Mouse (Mus musculus) ES-Bruce4 (cell line): ENCODE measurements around the gene BC024978. TPM values are rescaled to one million over a fixed set of nuclear protein-coding genes. Genes with fewer than 3 reads are reported as not detected.

Experiments
- H3K27ac ChIP-seq: 2 replicates; pipeline ENCODE4 v1.5.1; 2012; ENCODE audit warnings: low read length, inconsistent platforms; ENCODE audit not compliant: insufficient read depth
- H3K27me3 ChIP-seq: 2 replicates; pipeline ENCODE4 v1.6.1; 2012; ENCODE audit warnings: mild to moderate bottlenecking, low read length, inconsistent platforms; ENCODE audit not compliant: control insufficient read depth, poor library complexity, insufficient read depth, severe bottlenecking
- H3K36me3 ChIP-seq: 2 replicates; pipeline ENCODE4 v1.6.1; 2012; ENCODE audit warnings: inconsistent platforms, mild to moderate bottlenecking, low read length, moderate library complexity; ENCODE audit not compliant: control insufficient read depth, poor library complexity, insufficient read depth, severe bottlenecking
- H3K4me1 ChIP-seq: one replicate; pipeline ENCODE4 v1.8.1; 2011; ENCODE audit warnings: low read length; ENCODE audit not compliant: control insufficient read depth, insufficient read depth
- H3K4me3 ChIP-seq: 2 replicates; pipeline ENCODE4 v1.5.1; 2011; ENCODE audit warnings: low read depth, mild to moderate bottlenecking, low read length
- H3K9ac ChIP-seq: 2 replicates; pipeline ENCODE4 v1.6.1; 2012; ENCODE audit warnings: low read depth, mild to moderate bottlenecking, inconsistent platforms; ENCODE audit not compliant: poor library complexity, severe bottlenecking
- H3K9me3 ChIP-seq: replicated peaks from 2 replicates; pipeline ENCODE4 v1.6.1; 2012; ENCODE audit warnings: mild to moderate bottlenecking, low read length, inconsistent platforms; ENCODE audit not compliant: control insufficient read depth, poor library complexity, insufficient read depth, severe bottlenecking
- CTCF ChIP-seq: IDR thresholded peaks from one replicate; pipeline ENCODE4 v1.8.1; 2011; ENCODE audit warnings: low read depth, low read length
- EP300 ChIP-seq: IDR thresholded peaks from 2 replicates; pipeline ENCODE4 v1.6.1; 2011; ENCODE audit warnings: low read depth, low read length; ENCODE audit not compliant: insufficient read depth
- POLR2A ChIP-seq: IDR thresholded peaks from one replicate; pipeline ENCODE4 v1.8.1; 2011; ENCODE audit warnings: low read length; ENCODE audit not compliant: insufficient read depth
- polyA plus RNA-seq: library from polyadenylated mRNA; stranded (reverse); fragments of >200 nt; gene quantifications from 2 replicates; pipeline ENCODE4 v1.2.4, GENCODE M21; 2011; ENCODE audit warnings: low read depth; ENCODE audit not compliant: missing spikeins, insufficient read depth, insufficient read length

The BC024978 gene
- polyA plus RNA-seq, 1 experiment, result 10.9 TPM

GRCm38 (mm10) chr7:27165696-27166095 lies 29.9 kb upstream of the BC024978 start:
- H3K4me1 ChIP-seq, result no peaks in the 10 kb centered on the region
- no peaks in the 10 kb centered on the region for H3K36me3 ChIP-seq
- H3K27ac ChIP-seq, result peak overlapping the region; percentile 42; the same call in 1 of the 2 replicates
- H3K4me3 ChIP-seq, result peak overlapping the region; percentile 97
- peak overlapping the region; percentile 82 for H3K9ac ChIP-seq
- TF ChIP-seq EP300, result no peak
- no peak for TF ChIP-seq CTCF
- no peak for TF ChIP-seq POLR2A
- H3K9me3 ChIP-seq, result no peaks in the 10 kb centered on the region
- no peaks in the 10 kb centered on the region for H3K27me3 ChIP-seq

DNA sequence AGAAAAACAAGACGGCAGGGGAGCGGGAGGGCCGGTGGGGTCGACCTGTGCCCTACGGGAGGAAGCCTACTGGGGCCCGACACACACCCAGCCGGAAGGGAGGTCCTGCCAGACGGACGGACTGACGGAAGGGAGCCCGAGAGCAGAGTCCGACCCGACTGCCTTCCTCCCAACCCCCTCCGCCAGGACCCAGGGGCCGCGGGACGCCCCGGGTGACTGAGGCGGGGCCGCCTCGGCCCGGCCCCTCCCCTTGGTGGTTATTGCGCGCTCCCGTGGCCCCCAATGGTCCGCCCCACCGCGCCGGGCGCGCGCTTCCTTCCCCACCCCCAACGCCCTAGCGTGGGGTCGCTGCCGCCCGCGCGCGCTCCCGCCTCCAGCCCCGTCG lies 29.4 kb upstream of the BC024978 start:
- H3K4me1 ChIP-seq, result no peaks in the 10 kb centered on the region
- peak overlapping the region; percentile 82 for H3K9ac ChIP-seq
- no peaks in the 10 kb centered on the region for H3K9me3 ChIP-seq
- peak overlapping the region; percentile 42; the same call in 1 of the 2 replicates for H3K27ac ChIP-seq
- H3K27me3 ChIP-seq, result no peaks in the 10 kb centered on the region
- TF ChIP-seq POLR2A (peak; percentile 14), EP300 (no peak)
- H3K4me3 ChIP-seq, result peak overlapping the region; percentile 97
- no peaks in the 10 kb centered on the region for H3K36me3 ChIP-seq

- no peak for TF ChIP-seq POLR2A
- no peak for TF ChIP-seq EP300
- no peak for TF ChIP-seq CTCF
- H3K9ac ChIP-seq, result peak within 1 kb of the TSS; percentile 82
- H3K4me3 ChIP-seq, result peak within 1 kb of the TSS; percentile 97
- H3K9me3 ChIP-seq, result no peaks in the 10 kb centered on the region
- H3K36me3 ChIP-seq, result no peaks in the 10 kb centered on the region
- no peaks in the 10 kb centered on the region for H3K4me1 ChIP-seq
- peak within 1 kb of the TSS; percentile 42; the same call in 1 of the 2 replicates for H3K27ac ChIP-seq
- no peaks in the 10 kb centered on the region for H3K27me3 ChIP-seq
Measured at GRCm38 (mm10) chr7:27166614-27167474, 28.7 kb upstream of the BC024978 start, which contains the start of gene Egln2. Egln2 (minus strand) TSS chr7:27166802.

GRCm38 (mm10) chr7:27167475-27168094 lies 28.0 kb upstream of the BC024978 start:
- Histone ChIP-seq H3K36me3 (no peaks in the 10 kb centered on the region), H3K27ac (0 out of 2 replicates have a peak overlapping the region, but pooled peaks have one; percentile 14), H3K9ac (no peak overlapping the region)

GRCm38 (mm10) chr7:27168371-27168770 lies 27.2 kb upstream of the BC024978 start:
- Histone ChIP-seq H3K36me3 (no peaks in the 10 kb centered on the region), H3K9ac (no peak overlapping the region), H3K4me3 (no peak overlapping the region), H3K9me3 (no peaks in the 10 kb centered on the region), H3K4me1 (peaks cover 2% of the 10 kb centered on the region), H3K27ac (no peak overlapping the region), H3K27me3 (no peaks in the 10 kb centered on the region)
- TF ChIP-seq POLR2A, result no peak
- no peak for TF ChIP-seq EP300
- TF ChIP-seq CTCF, result no peak

More at GRCm38 (mm10) chr7:27167475-27168094, 28.0 kb upstream of the BC024978 start:
- TF ChIP-seq CTCF (no peak), POLR2A (no peak), EP300 (no peak)
- Histone ChIP-seq H3K27me3 (no peaks in the 10 kb centered on the region), H3K4me1 (no peaks in the 10 kb centered on the region), H3K9me3 (no peaks in the 10 kb centered on the region), H3K4me3 (no peak overlapping the region)
